Mouse (Mus musculus) liver, embryonic 12.5 days (tissue): ENCODE results near the gene Wars2. TPM values are rescaled to one million over a fixed set of nuclear protein-coding genes. Genes with fewer than 3 reads are reported as not detected.

Experiments
- ATAC-seq: fragments of 200-750 bp; cut with Nextera tagmentation; 2 replicates; pipeline ENCODE4 v1.8.0; 2017; ENCODE audit warnings: moderate number of reproducible peaks, mild to moderate bottlenecking, moderate library complexity
- H3K27ac ChIP-seq: fragments of 300-500 bp; sonication (generic); 2 replicates; pipeline ENCODE4 v1.5.1; 2016; ENCODE audit warnings: mild to moderate bottlenecking
- H3K27me3 ChIP-seq: fragments of 300-500 bp; sonication (generic); replicated peaks from 2 replicates; pipeline ENCODE4 v1.6.1; 2016; ENCODE audit warnings: mild to moderate bottlenecking, moderate library complexity
- H3K36me3 ChIP-seq: fragments of 300-500 bp; sonication (generic); 2 replicates; pipeline ENCODE4 v1.6.1; 2016; ENCODE audit warnings: mild to moderate bottlenecking, moderate library complexity
- H3K4me1 ChIP-seq: fragments of 300-500 bp; sonication (generic); 2 replicates; pipeline ENCODE4 v1.6.1; 2016
- H3K4me2 ChIP-seq: fragments of 300-500 bp; sonication (generic); 2 replicates; pipeline ENCODE4 v1.6.1; 2016; ENCODE audit warnings: mild to moderate bottlenecking, moderate library complexity
- H3K4me3 ChIP-seq: fragments of 300-500 bp; sonication (generic); 2 replicates; pipeline ENCODE4 v1.5.1; 2016; ENCODE audit warnings: mild to moderate bottlenecking, moderate library complexity
- H3K9ac ChIP-seq: fragments of 300-500 bp; sonication (generic); 2 replicates; pipeline ENCODE4 v1.6.1; 2016; ENCODE audit warnings: mild to moderate bottlenecking, moderate library complexity
- H3K9me3 ChIP-seq: fragments of 300-500 bp; sonication (generic); replicated peaks from 2 replicates; pipeline ENCODE4 v1.6.1; 2016; ENCODE audit warnings: mild to moderate bottlenecking, moderate library complexity
- WGBS: fragments of 180-500 bp; shearing (Covaris S2); methylation state at CpG from one replicate; pipeline ENCODE4 v1.1.7; 2016; ENCODE audit not compliant: insufficient replicate concordance; 5-methylcytosine and 5-hydroxymethylcytosine counted together
- polyA plus RNA-seq: library from polyadenylated mRNA; unstranded; fragments of >200 nt; fragmentation: Nextera tagmentation; extraction: Ambion mirVana; gene quantifications from 2 replicates; pipeline ENCODE4 v1.2.1, GENCODE M21; 2016

The Wars2 gene
- polyA plus RNA-seq: 4.9 and 5.0 TPM in 2 replicates

GRCm38 (mm10) chr3:99140940-99141854 lies at the start of gene Wars2:
TSS of gene Wars2 (plus strand) at chr3:99141068.
- Histone ChIP-seq H3K27me3 (no peaks in the 10 kb centered on the region; the same call in 1 of the 2 replicates), H3K4me2 (peak within 1 kb of the TSS; percentile 83), H3K27ac (peak within 1 kb of the TSS; percentile 89), H3K9me3 (no peaks in the 10 kb centered on the region), H3K4me1 (peaks cover 12% of the 10 kb centered on the region), H3K36me3 (no peaks in the 10 kb centered on the region), H3K4me3 (peak within 1 kb of the TSS; percentile 68), H3K9ac (peak within 1 kb of the TSS; percentile 67)
- under 1% methylated on average over 57 of the region's 57 CpGs for WGBS
- peak; percentile 99 for ATAC-seq

- Histone ChIP-seq H3K9ac (no peak overlapping the region), H3K27me3 (no peaks in the 10 kb centered on the region), H3K4me2 (no peak overlapping the region), H3K27ac (no peak overlapping the region), H3K36me3 (no peaks in the 10 kb centered on the region), H3K4me1 (no peaks in the 10 kb centered on the region), H3K9me3 (no peaks in the 10 kb centered on the region), H3K4me3 (no peak overlapping the region)
- 34% methylated on average over 3 of the region's 3 CpGs for WGBS
- no peak for ATAC-seq
These were observed 44.1 kb upstream of the Wars2 start for GRCm38 (mm10) chr3:99096816-99097215.

GRCm38 (mm10) chr3:99110353-99111213 lies 30.3 kb upstream of the Wars2 start:
- Histone ChIP-seq H3K4me1 (no peaks in the 10 kb centered on the region), H3K4me2 (no peak overlapping the region), H3K9ac (no peak overlapping the region), H3K27me3 (no peaks in the 10 kb centered on the region), H3K27ac (no peak overlapping the region), H3K36me3 (no peaks in the 10 kb centered on the region), H3K9me3 (no peaks in the 10 kb centered on the region), H3K4me3 (no peak overlapping the region)
- no peak for ATAC-seq
- 60% methylated on average over 9 of the region's 9 CpGs for WGBS

DNA sequence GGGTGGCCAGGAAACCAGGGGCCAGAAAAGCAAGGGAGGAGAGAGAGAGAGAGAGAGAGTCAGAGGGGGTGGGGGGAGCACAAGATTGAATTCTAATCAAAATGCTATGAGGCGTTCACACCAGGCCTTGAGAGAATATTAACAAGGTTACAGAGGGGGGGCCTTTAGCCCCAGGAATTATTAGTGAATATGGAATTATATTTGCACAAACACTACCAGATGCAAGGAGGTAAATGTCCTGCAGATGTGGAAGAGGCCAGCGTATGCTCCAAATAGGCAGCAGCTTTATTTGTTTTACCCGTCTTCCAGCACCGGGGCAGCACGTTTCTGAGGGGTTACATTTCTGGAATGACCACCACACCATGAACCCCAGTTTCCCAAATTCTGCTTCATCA lies 29.7 kb upstream of the Wars2 start:
- Histone ChIP-seq H3K4me1 (no peaks in the 10 kb centered on the region), H3K4me3 (no peak overlapping the region), H3K4me2 (no peak overlapping the region), H3K27ac (no peak overlapping the region), H3K27me3 (no peaks in the 10 kb centered on the region), H3K9ac (no peak overlapping the region), H3K36me3 (no peaks in the 10 kb centered on the region), H3K9me3 (no peaks in the 10 kb centered on the region)
- WGBS: 83% methylated on average over 5 of the region's 5 CpGs
- ATAC-seq: no peak

DNA sequence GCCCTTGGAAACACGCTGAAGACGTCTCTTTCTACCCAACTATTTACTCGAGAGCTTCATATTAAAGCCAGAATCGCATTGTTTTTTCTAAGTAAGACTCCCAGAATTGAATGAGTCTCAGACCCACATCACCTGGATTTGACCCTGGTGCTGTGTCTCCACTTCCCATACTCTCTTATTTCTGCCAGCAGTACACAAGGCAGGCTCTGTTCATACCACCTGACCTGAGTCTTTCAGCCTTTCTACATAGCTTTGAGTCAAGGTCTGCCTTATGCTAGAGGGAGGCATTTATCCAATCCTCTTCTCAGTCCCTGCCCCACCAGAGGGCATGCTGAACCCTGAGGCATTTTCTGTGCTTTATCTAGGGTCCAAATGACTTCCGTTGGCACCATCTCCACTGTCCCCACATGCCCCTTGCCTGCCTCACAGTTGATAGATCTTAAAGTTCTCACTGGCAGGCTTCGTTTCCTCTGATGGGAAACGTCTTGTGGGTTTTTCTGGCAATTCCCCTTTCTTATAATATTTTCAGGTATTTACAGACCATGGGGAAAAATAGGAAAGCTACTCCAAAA lies 27.5 kb upstream of the Wars2 start:
- no peaks in the 10 kb centered on the region for H3K9me3 ChIP-seq
- no peaks in the 10 kb centered on the region for H3K27me3 ChIP-seq
- no peak overlapping the region for H3K9ac ChIP-seq
- H3K27ac ChIP-seq: no peak overlapping the region
- ATAC-seq: no peak
- H3K4me3 ChIP-seq: no peak overlapping the region
- no peak overlapping the region for H3K4me2 ChIP-seq
- 48% methylated on average over 7 of the region's 7 CpGs for WGBS
- no peaks in the 10 kb centered on the region for H3K36me3 ChIP-seq
- H3K4me1 ChIP-seq: no peaks in the 10 kb centered on the region

DNA sequence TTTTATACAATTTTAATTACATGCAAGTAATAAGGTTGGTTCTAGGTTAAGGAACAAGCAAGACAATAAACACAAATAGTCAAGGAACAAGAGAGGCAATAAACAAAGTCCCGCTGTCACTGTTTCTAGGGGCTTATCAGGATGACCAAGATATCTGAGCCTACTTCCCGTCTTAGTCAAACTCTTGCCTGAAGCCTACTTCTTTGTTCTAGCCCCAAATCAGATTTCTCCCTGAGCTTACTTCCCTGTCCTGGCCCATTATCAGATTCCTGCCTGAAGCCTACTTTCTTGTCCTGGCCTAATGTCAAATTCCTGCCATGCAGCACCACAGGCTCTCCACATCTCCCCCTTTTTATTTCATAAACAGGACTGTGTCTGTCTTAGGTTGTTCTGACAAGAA lies 19.9 kb upstream of the Wars2 start:
- Histone ChIP-seq H3K27ac (no peak overlapping the region), H3K9me3 (no peaks in the 10 kb centered on the region), H3K4me1 (no peaks in the 10 kb centered on the region), H3K4me2 (no peak overlapping the region), H3K4me3 (no peak overlapping the region), H3K36me3 (no peaks in the 10 kb centered on the region), H3K27me3 (no peaks in the 10 kb centered on the region), H3K9ac (no peak overlapping the region)
- ATAC-seq: no peak
- 17% methylated on average over 2 of the region's 2 CpGs for WGBS

DNA sequence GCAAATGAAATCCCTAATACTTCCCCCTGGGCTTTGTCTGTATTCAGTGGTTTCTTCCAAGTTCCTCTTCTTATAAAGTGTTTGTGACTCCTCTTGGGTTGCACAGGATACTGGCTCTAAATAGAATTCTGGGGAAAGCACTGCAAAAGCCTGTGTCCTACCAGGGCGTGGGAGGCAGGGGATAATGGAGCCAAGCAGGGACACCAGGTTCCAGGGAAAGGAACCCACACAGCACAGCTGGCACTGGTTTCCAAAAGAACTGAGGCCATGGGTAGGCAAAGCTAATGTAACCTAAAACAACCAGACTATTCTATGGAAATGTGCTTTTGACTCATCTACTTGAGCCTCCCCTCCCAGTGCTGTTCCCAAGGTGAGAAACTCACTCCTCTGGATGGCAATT lies 10.3 kb upstream of the Wars2 start:
- Histone ChIP-seq H3K9ac (no peak overlapping the region), H3K9me3 (no peaks in the 10 kb centered on the region), H3K4me2 (no peak overlapping the region), H3K4me1 (no peaks in the 10 kb centered on the region), H3K36me3 (no peaks in the 10 kb centered on the region), H3K4me3 (no peak overlapping the region), H3K27me3 (no peaks in the 10 kb centered on the region), H3K27ac (no peak overlapping the region)
- ATAC-seq: no peak
- WGBS: 42% methylated on average over 1 of the region's 1 CpGs

DNA sequence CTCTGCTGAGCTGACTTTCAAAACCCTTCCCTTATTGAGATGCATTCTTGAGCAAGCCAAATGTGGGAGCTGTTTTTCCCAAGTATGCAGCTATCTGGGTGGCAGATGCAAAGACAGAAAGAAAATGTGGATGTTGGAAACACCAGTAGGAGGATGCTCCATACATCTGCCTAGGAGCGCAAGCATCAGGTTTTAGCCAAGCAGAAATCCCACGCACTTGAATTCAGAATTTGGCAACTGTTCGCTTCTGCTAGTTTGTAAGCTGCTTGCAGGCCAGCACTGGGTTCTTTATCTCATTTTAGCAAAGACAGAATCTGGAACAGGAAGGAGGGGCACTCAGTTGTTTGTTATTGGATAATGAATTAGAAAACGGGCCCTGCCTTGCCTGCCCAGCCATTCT lies 8.9 kb upstream of the Wars2 start:
- H3K9ac ChIP-seq: no peak overlapping the region
- no peak for ATAC-seq
- H3K27ac ChIP-seq: no peak overlapping the region
- H3K4me2 ChIP-seq: no peak overlapping the region
- no peaks in the 10 kb centered on the region for H3K36me3 ChIP-seq
- 71% methylated on average over 4 of the region's 4 CpGs for WGBS
- H3K27me3 ChIP-seq: no peaks in the 10 kb centered on the region
- no peak overlapping the region for H3K4me3 ChIP-seq
- H3K9me3 ChIP-seq: no peaks in the 10 kb centered on the region
- no peaks in the 10 kb centered on the region for H3K4me1 ChIP-seq

- Histone ChIP-seq H3K36me3 (no peaks in the 10 kb centered on the region), H3K27ac (no peak overlapping the region), H3K9ac (no peak overlapping the region), H3K9me3 (no peaks in the 10 kb centered on the region), H3K4me3 (no peak overlapping the region), H3K4me1 (no peaks in the 10 kb centered on the region), H3K27me3 (no peaks in the 10 kb centered on the region), H3K4me2 (no peak overlapping the region)
- WGBS: 76% methylated on average over 4 of the region's 4 CpGs
- ATAC-seq: no peak
These were observed 7.0 kb upstream of the Wars2 start for GRCm38 (mm10) chr3:99133913-99134312.

GRCm38 (mm10) chr3:99147886-99148285 lies 7.0 kb downstream of the Wars2 start:
- Histone ChIP-seq H3K27ac (no peak overlapping the region), H3K27me3 (no peaks in the 10 kb centered on the region), H3K9ac (no peak overlapping the region), H3K4me3 (no peak overlapping the region), H3K9me3 (no peaks in the 10 kb centered on the region), H3K4me2 (no peak overlapping the region), H3K4me1 (no peaks in the 10 kb centered on the region), H3K36me3 (no peaks in the 10 kb centered on the region)
- WGBS: 48% methylated on average over 3 of the region's 3 CpGs
- ATAC-seq: no peak

GRCm38 (mm10) chr3:99149035-99149434 lies 8.2 kb downstream of the Wars2 start:
- Histone ChIP-seq H3K27me3 (no peaks in the 10 kb centered on the region), H3K9me3 (no peaks in the 10 kb centered on the region), H3K4me3 (no peak overlapping the region), H3K36me3 (no peaks in the 10 kb centered on the region), H3K4me2 (no peak overlapping the region), H3K27ac (no peak overlapping the region), H3K4me1 (no peaks in the 10 kb centered on the region), H3K9ac (no peak overlapping the region)
- 39% methylated on average over 3 of the region's 3 CpGs for WGBS
- no peak for ATAC-seq

DNA sequence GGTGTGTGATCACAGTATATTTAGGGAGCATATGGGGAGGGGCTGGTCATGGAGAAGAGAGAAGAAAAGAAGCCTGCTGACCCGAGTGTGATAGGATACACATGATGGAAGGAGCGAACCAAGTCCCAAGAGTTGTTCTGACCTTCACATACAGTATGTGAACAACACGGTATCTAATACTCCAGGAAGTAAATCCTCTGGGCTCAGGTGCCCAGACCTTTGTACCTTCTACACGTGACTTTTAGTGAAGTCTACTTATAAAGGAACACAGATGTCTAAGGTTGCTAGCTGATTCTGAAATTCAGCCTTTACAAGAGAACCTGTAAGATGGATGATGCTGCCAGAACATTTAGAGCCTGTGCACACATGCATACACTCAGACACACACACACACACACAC lies 15.4 kb downstream of the Wars2 start:
- WGBS: 75% methylated on average over 4 of the region's 4 CpGs
- Histone ChIP-seq H3K4me1 (peaks cover 12% of the 10 kb centered on the region), H3K36me3 (peaks cover 6% of the 10 kb centered on the region; the same call in 1 of the 2 replicates), H3K4me3 (no peak overlapping the region), H3K27ac (no peak overlapping the region), H3K9ac (no peak overlapping the region), H3K27me3 (no peaks in the 10 kb centered on the region), H3K4me2 (no peak overlapping the region), H3K9me3 (no peaks in the 10 kb centered on the region)
- ATAC-seq: no peak
